Mouse (Mus musculus): ENCODE measurements around the gene Usp36. TPM values are rescaled to one million over a fixed set of nuclear protein-coding genes. Genes with fewer than 3 reads are reported as not detected.
A peak's percentile ranks its signal among the peaks of the same experiment; 100 is the strongest.

Gene Usp36
- polyA plus RNA-seq, 1 experiment from 2014 or later, result 19.1 TPM

GRCm38 (mm10) chr11:118263146-118263545 is 26.9 kb downstream of the Usp36 start:
- WGBS, result 90% methylated on average over 5 of the region's 5 CpGs
- H3K27me3 ChIP-seq (replicated peaks), result no peaks in the 10 kb centered on the region
- H3K27ac ChIP-seq, result no peak overlapping the region
- no peak for ATAC-seq (ENCODE audit: low FRiP score, low read depth)
- no peaks in the 10 kb centered on the region for H3K4me1 ChIP-seq
- H3K4me3 ChIP-seq, result no peak overlapping the region
- no peaks in the 10 kb centered on the region for H3K9me3 ChIP-seq
- H3K9ac ChIP-seq, result no peak overlapping the region
- H3K4me2 ChIP-seq (replicated peaks), result no peak overlapping the region
- H3K36me3 ChIP-seq, result peaks cover 97% of the 10 kb centered on the region

DNA sequence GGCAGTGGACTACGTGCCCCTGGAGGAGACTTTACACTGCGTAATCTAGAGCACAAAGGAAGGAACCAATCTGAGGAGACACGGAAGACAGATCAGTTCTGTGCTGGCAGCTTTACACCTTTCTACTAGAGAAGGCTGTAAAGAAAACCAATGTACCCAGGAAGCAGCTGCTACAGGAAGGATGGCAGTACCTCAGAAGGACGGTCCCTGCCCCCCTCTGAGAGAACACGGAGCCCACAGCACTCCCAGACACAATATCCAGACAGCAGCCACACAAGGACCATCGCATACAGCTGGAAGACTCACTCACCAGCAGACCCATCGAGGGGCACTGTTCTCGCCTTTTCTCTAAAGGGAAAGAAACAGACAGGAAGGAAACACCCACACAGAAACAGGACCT is 30.0 kb downstream of the Usp36 start:
- Histone ChIP-seq H3K9ac (no peak overlapping the region), H3K36me3 (peaks cover 87% of the 10 kb centered on the region), H3K4me2 (replicated peaks) (no peak overlapping the region), H3K4me3 (no peak overlapping the region), H3K27me3 (replicated peaks) (no peaks in the 10 kb centered on the region), H3K9me3 (no peaks in the 10 kb centered on the region), H3K4me1 (no peaks in the 10 kb centered on the region), H3K27ac (no peak overlapping the region)
- ATAC-seq (ENCODE audit: low FRiP score, low read depth), result no peak
- 93% methylated on average over 8 of the region's 8 CpGs for WGBS

DNA sequence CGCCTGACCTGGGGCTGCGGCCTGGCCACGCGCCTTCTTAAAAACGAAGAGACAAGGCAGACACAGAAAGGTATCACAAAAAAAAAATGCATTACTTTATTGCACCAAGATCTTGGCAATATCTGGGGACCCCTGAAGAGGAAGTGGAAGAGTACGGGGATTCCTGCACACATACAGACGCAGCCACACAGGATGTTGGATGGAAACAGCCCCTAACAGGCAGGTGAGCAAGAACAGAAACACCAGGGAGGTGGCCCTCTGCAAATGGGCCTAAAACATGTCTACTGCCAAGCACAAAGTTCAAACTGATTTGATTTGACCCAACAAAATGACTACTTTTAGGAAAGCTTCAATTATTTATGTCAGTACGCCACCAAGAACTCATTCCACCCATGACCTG is 30.5 kb downstream of the Usp36 start:
- WGBS, result 96% methylated on average over 8 of the region's 8 CpGs
- Histone ChIP-seq H3K27ac (no peak overlapping the region), H3K9ac (no peak overlapping the region), H3K9me3 (no peaks in the 10 kb centered on the region), H3K27me3 (replicated peaks) (no peaks in the 10 kb centered on the region), H3K4me1 (no peaks in the 10 kb centered on the region), H3K36me3 (peaks cover 82% of the 10 kb centered on the region), H3K4me3 (no peak overlapping the region), H3K4me2 (replicated peaks) (no peak overlapping the region)
- ATAC-seq (ENCODE audit: low FRiP score, low read depth), result no peak

- Histone ChIP-seq H3K27ac (no peak overlapping the region), H3K9ac (no peak overlapping the region), H3K9me3 (no peaks in the 10 kb centered on the region), H3K27me3 (replicated peaks) (no peaks in the 10 kb centered on the region), H3K4me2 (replicated peaks) (no peak overlapping the region), H3K36me3 (peaks cover 50% of the 10 kb centered on the region), H3K4me1 (peaks cover 7% of the 10 kb centered on the region), H3K4me3 (no peak overlapping the region)
- ATAC-seq (ENCODE audit: low FRiP score, low read depth), result no peak
- WGBS, result 92% methylated on average over 7 of the region's 7 CpGs
These were observed 33.7 kb downstream of the Usp36 start for GRCm38 (mm10) chr11:118256371-118256770.

- peaks cover 8% of the 10 kb centered on the region for H3K4me1 ChIP-seq
- no peak overlapping the region; the same call in 1 of the 2 replicates for H3K4me2 ChIP-seq (replicated peaks)
- no peaks in the 10 kb centered on the region for H3K9me3 ChIP-seq
- H3K27me3 ChIP-seq (replicated peaks), result no peaks in the 10 kb centered on the region
- H3K36me3 ChIP-seq, result peaks cover 30% of the 10 kb centered on the region
- ATAC-seq (ENCODE audit: low FRiP score, low read depth), result 0 out of 2 replicates have a peak, but pooled peaks have one; percentile 21
- no peak overlapping the region for H3K4me3 ChIP-seq
- WGBS, result 59% methylated on average over 15 of the region's 15 CpGs
- no peak overlapping the region for H3K9ac ChIP-seq
- H3K27ac ChIP-seq, result no peak overlapping the region
These were observed 35.7 kb downstream of the Usp36 start for GRCm38 (mm10) chr11:118254159-118254951.

DNA sequence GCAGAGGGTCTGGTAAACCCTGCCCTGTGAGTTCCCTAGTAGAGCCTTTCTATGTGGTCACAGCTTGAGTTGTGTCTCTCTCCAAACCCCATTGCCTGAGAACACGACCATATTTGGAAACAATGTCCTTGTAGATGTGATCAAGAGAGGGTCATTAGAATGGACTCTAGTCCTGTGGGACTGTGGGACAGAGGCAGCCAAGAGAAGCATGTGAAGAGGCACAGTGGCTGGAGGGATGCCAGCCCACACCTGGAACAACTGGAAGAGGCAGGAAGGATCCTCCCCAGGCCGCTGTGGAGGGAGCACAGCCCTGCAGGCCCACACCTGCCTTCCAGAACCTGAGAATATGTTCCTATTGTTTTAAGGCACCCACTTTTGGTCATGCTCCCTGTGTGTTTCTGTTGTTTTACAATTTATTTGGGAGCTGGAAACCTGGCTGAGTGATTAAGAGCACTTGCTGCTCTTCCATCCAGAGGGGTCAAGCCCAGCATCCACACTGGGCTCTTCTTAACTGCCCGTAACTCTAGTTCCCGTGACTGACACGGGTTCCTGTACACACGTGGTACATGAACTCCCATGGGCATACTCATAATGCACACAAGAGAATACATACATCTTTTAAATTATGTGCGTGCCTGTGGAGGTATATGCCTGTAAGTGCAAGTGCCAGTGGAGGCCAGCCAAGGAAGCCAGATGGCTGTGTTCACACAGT is 36.4 kb downstream of the Usp36 start:
- Histone ChIP-seq H3K4me3 (no peak overlapping the region), H3K4me2 (replicated peaks) (no peak overlapping the region; the same call in 1 of the 2 replicates), H3K27ac (no peak overlapping the region), H3K36me3 (peaks cover 23% of the 10 kb centered on the region), H3K9ac (no peak overlapping the region), H3K27me3 (replicated peaks) (no peaks in the 10 kb centered on the region), H3K4me1 (peaks cover 15% of the 10 kb centered on the region), H3K9me3 (no peaks in the 10 kb centered on the region)
- ATAC-seq (ENCODE audit: low FRiP score, low read depth), result no peak
- WGBS, result 87% methylated on average over 7 of the region's 7 CpGs

- Histone ChIP-seq H3K27me3 (replicated peaks) (no peaks in the 10 kb centered on the region), H3K9ac (peak overlapping the region; percentile 36; the same call in 1 of the 2 replicates), H3K27ac (no peak overlapping the region), H3K4me1 (peaks cover 29% of the 10 kb centered on the region), H3K9me3 (no peaks in the 10 kb centered on the region), H3K4me3 (peak overlapping the region; percentile 84), H3K4me2 (replicated peaks) (peak overlapping the region; percentile 81), H3K36me3 (no peaks in the 10 kb centered on the region)
- WGBS, result under 1% methylated on average over 5 of the region's 5 CpGs
- peak; percentile 10; the same call in 1 of the 2 replicates for ATAC-seq (ENCODE audit: low FRiP score, low read depth)
These were observed 41.0 kb downstream of the Usp36 start for GRCm38 (mm10) chr11:118249012-118249383.

- Histone ChIP-seq H3K27ac (no peak within 1 kb of the TSS; the same call in 1 of the 2 replicates), H3K36me3 (no peaks in the 10 kb centered on the region), H3K4me3 (peak within 1 kb of the TSS; percentile 84), H3K4me1 (peaks cover 25% of the 10 kb centered on the region), H3K9me3 (no peaks in the 10 kb centered on the region), H3K4me2 (replicated peaks) (peak within 1 kb of the TSS; percentile 81), H3K27me3 (replicated peaks) (no peaks in the 10 kb centered on the region), H3K9ac (peak within 1 kb of the TSS; percentile 86)
- under 1% methylated on average over 86 of the region's 86 CpGs for WGBS
- ATAC-seq (ENCODE audit: low FRiP score, low read depth), result peak; percentile 95
These were observed 41.7 kb downstream of the Usp36 start, which contains the start of gene Cyth1 for GRCm38 (mm10) chr11:118248150-118249011. Gene Cyth1, minus strand, starts transcription at chr11:118248592.

DNA sequence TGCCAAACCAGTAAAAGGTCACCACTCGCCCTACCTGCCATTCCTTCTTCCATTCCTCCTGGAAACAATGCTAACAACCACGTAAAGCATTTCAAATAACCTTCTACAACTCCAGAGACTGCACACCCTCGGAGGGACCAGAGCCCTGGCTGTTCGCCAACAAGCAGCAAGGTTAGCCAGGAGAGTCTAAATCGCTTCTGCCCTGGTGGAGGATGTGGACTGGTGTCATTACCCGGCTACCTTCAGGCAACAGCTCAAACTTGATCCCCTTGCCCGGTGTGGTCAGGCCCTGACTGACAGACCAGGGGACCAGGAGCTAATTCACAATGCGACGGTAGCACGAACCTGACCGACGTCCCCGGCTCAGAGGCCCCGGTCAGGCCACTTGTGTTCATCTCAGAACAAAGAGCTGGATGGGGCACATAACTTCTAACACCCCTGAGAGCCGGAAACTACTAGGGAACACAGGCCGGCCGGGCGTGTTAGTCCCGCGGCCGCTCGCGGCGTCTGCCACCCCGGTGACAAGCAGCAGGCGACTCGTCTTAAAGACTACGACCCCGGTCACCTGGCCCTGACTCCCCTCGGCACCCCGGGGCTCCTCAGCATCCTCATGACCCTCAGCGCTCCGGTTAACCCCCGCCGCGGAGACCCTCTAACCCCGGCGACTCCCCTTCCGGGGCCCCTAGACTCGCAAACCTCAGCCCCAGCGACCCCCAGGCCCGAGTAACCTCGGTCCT is 42.5 kb downstream of the Usp36 start:
- peak overlapping the region; percentile 81 for H3K4me2 ChIP-seq (replicated peaks)
- no peaks in the 10 kb centered on the region for H3K9me3 ChIP-seq
- H3K27me3 ChIP-seq (replicated peaks), result no peaks in the 10 kb centered on the region
- H3K9ac ChIP-seq, result peak overlapping the region; percentile 86
- peaks cover 25% of the 10 kb centered on the region for H3K4me1 ChIP-seq
- peak overlapping the region; percentile 84 for H3K4me3 ChIP-seq
- no peak overlapping the region; the same call in 1 of the 2 replicates for H3K27ac ChIP-seq
- H3K36me3 ChIP-seq, result no peaks in the 10 kb centered on the region
- ATAC-seq (ENCODE audit: low FRiP score, low read depth), result peak; percentile 14; the same call in 1 of the 2 replicates
- 3% methylated on average over 43 of the region's 43 CpGs for WGBS

GRCm38 (mm10) chr11:118246724-118247123 is 43.3 kb downstream of the Usp36 start:
- Histone ChIP-seq H3K36me3 (no peaks in the 10 kb centered on the region), H3K4me2 (replicated peaks) (peak overlapping the region; percentile 81), H3K27me3 (replicated peaks) (no peaks in the 10 kb centered on the region), H3K9ac (peak overlapping the region; percentile 86; the same call in 1 of the 2 replicates), H3K4me1 (peaks cover 25% of the 10 kb centered on the region), H3K4me3 (peak overlapping the region; percentile 84), H3K9me3 (no peaks in the 10 kb centered on the region), H3K27ac (0 out of 2 replicates have a peak overlapping the region, but pooled peaks have one; percentile 27)
- ATAC-seq (ENCODE audit: low FRiP score, low read depth), result no peak
- 55% methylated on average over 5 of the region's 5 CpGs for WGBS

DNA sequence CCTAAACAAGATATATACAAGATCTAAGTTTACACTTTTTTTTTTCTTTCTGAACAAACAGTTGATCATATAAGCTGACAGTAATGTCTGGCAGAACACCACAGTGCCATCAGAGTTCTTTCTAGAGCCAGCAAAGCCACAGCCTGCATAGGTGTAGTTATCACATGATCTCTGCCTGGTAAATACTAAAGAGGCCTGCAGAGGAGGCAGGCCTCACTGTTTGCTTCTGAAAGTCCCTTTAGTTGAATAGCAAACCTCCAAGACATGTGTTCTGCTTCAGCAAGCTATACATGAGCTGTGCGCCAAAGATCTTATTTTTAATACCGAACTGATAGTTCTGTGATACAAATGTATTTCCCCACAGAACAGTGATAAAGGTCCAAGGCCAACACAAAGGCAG is 44.9 kb downstream of the Usp36 start:
- Histone ChIP-seq H3K4me2 (replicated peaks) (no peak overlapping the region), H3K4me3 (no peak overlapping the region), H3K36me3 (no peaks in the 10 kb centered on the region), H3K27me3 (replicated peaks) (no peaks in the 10 kb centered on the region), H3K9me3 (no peaks in the 10 kb centered on the region), H3K4me1 (peaks cover 25% of the 10 kb centered on the region), H3K9ac (no peak overlapping the region), H3K27ac (no peak overlapping the region)
- WGBS, result 95% methylated on average over 2 of the region's 2 CpGs
- ATAC-seq (ENCODE audit: low FRiP score, low read depth), result no peak

All from neural tube, embryonic 12.5 days (tissue).